Mouse (Mus musculus) hindbrain, embryonic 14.5 days (tissue): ENCODE results near the gene Oca2. TPM values are rescaled to one million over a fixed set of nuclear protein-coding genes. Genes with fewer than 3 reads are reported as not detected.

ENCODE experiments used
- ATAC-seq: fragments of 200-750 bp; cut with Nextera tagmentation; 2 replicates; pipeline ENCODE4 v1.8.0; 2017; ENCODE audit warnings: moderate number of reproducible peaks, mild to moderate bottlenecking, moderate TSS enrichment, moderate library complexity; ENCODE audit not compliant: low FRiP score
- DNase-seq: peaks from one replicate; pipeline ENCODE4 v3.0.0-alpha.2; 2015; ENCODE audit warnings: low spot score
- H3K27ac ChIP-seq: fragments of 300-500 bp; sonication (generic); 2 replicates; pipeline ENCODE4 v1.5.1; 2014; ENCODE audit warnings: mild to moderate bottlenecking, moderate library complexity
- H3K27me3 ChIP-seq: fragments of 300-500 bp; sonication (generic); 2 replicates; pipeline ENCODE4 v1.6.1; 2014; ENCODE audit warnings: mild to moderate bottlenecking, low read length, mixed read lengths; ENCODE audit not compliant: control insufficient read depth, insufficient read depth
- H3K36me3 ChIP-seq: fragments of 300-500 bp; sonication (generic); replicated peaks from 2 replicates; pipeline ENCODE4 v1.6.1; 2014; ENCODE audit not compliant: control insufficient read depth, insufficient read depth
- H3K4me1 ChIP-seq: fragments of 300-500 bp; sonication (generic); replicated peaks from 2 replicates; pipeline ENCODE4 v1.6.1; 2014; ENCODE audit warnings: antibody characterized with exemption, low read length, mixed read lengths; ENCODE audit not compliant: control insufficient read depth, insufficient read depth
- H3K4me2 ChIP-seq: fragments of 300-500 bp; sonication (generic); replicated peaks from 2 replicates; pipeline ENCODE4 v1.6.1; 2014; ENCODE audit warnings: mild to moderate bottlenecking, moderate library complexity
- H3K4me3 ChIP-seq: fragments of 300-500 bp; sonication (generic); replicated peaks from 2 replicates; pipeline ENCODE4 v1.5.1; 2014; ENCODE audit warnings: mild to moderate bottlenecking, low read length
- H3K9ac ChIP-seq: fragments of 300-500 bp; sonication (generic); 2 replicates; pipeline ENCODE4 v1.6.1; 2014
- H3K9me3 ChIP-seq: fragments of 300-500 bp; sonication (generic); 2 replicates; pipeline ENCODE4 v1.6.1; 2016; ENCODE audit warnings: low read length; ENCODE audit not compliant: control insufficient read depth
- WGBS: fragments of 180-500 bp; shearing (Covaris S2); extraction: QIAGEN DNeasy Blood & Tissue Kit; methylation state at CpG from one replicate; pipeline ENCODE4 v1.1.7; 2014; 5-methylcytosine and 5-hydroxymethylcytosine counted together
- polyA plus RNA-seq: library from polyadenylated mRNA; unstranded; fragments of >200 nt; fragmentation: Nextera tagmentation; extraction: Ambion mirVana; gene quantifications from 2 replicates; pipeline ENCODE4 v1.2.1, GENCODE M21; 2014

Oca2 gene
- 2.1 and 2.2 TPM in 2 replicates for polyA plus RNA-seq

- ATAC-seq (no peak), DNase-seq (no peak)
- Histone ChIP-seq H3K27me3 (no peaks in the 10 kb centered on the region), H3K4me1 (no peaks in the 10 kb centered on the region), H3K4me3 (no peak within 1 kb of the TSS), H3K9ac (no peak within 1 kb of the TSS), H3K9me3 (no peaks in the 10 kb centered on the region), H3K36me3 (0 out of 2 replicates have a peak, but pooled peaks cover 1% of the 10 kb centered on the region), H3K27ac (no peak within 1 kb of the TSS), H3K4me2 (no peak within 1 kb of the TSS)
- WGBS, result 44% methylated on average over 3 of the region's 3 CpGs
Measured at GRCm38 (mm10) chr7:56239543-56239942, at the start of gene Oca2. Gene Oca2 (plus strand): TSS chr7:56239760.

- Histone ChIP-seq H3K36me3 (peaks cover 79% of the 10 kb centered on the region), H3K27ac (no peak overlapping the region), H3K9ac (no peak overlapping the region), H3K9me3 (no peaks in the 10 kb centered on the region), H3K4me3 (no peak overlapping the region), H3K27me3 (no peaks in the 10 kb centered on the region), H3K4me2 (no peak overlapping the region), H3K4me1 (no peaks in the 10 kb centered on the region)
- 95% methylated on average over 6 of the region's 6 CpGs for WGBS
- DNase-seq, result no peak
- no peak for ATAC-seq
Measured at GRCm38 (mm10) chr7:56191041-56191440, 48.5 kb upstream of the Oca2 start.

- Histone ChIP-seq H3K27me3 (no peaks in the 10 kb centered on the region), H3K9me3 (no peaks in the 10 kb centered on the region), H3K4me2 (no peak overlapping the region), H3K36me3 (peaks cover 81% of the 10 kb centered on the region), H3K4me3 (no peak overlapping the region), H3K4me1 (no peaks in the 10 kb centered on the region), H3K9ac (no peak overlapping the region), H3K27ac (no peak overlapping the region)
- DNase-seq (no peak), ATAC-seq (no peak)
- 73% methylated on average over 4 of the region's 4 CpGs for WGBS
Measured at GRCm38 (mm10) chr7:56191661-56192060, 47.9 kb upstream of the Oca2 start.

GRCm38 (mm10) chr7:56201483-56202218 lies 37.9 kb upstream of the Oca2 start:
- H3K9me3 ChIP-seq, result no peaks in the 10 kb centered on the region
- H3K4me2 ChIP-seq, result no peak overlapping the region
- no peaks in the 10 kb centered on the region for H3K4me1 ChIP-seq
- ATAC-seq, result no peak
- no peak overlapping the region for H3K9ac ChIP-seq
- H3K27ac ChIP-seq, result no peak overlapping the region
- DNase-seq, result no peak
- H3K36me3 ChIP-seq, result peaks cover 89% of the 10 kb centered on the region
- no peak overlapping the region for H3K4me3 ChIP-seq
- WGBS, result 96% methylated on average over 10 of the region's 10 CpGs
- no peaks in the 10 kb centered on the region for H3K27me3 ChIP-seq

- Histone ChIP-seq H3K4me3 (no peak overlapping the region), H3K27ac (no peak overlapping the region), H3K36me3 (peaks cover 86% of the 10 kb centered on the region), H3K9ac (no peak overlapping the region), H3K4me2 (no peak overlapping the region), H3K9me3 (no peaks in the 10 kb centered on the region), H3K27me3 (no peaks in the 10 kb centered on the region), H3K4me1 (no peaks in the 10 kb centered on the region)
- 93% methylated on average over 3 of the region's 3 CpGs for WGBS
- ATAC-seq (no peak), DNase-seq (no peak)
Measured at GRCm38 (mm10) chr7:56202843-56203242, 36.7 kb upstream of the Oca2 start.

- 100% methylated on average over 2 of the region's 2 CpGs for WGBS
- DNase-seq (no peak), ATAC-seq (no peak)
- H3K27me3 ChIP-seq, result no peaks in the 10 kb centered on the region
- no peak overlapping the region for H3K4me3 ChIP-seq
- H3K4me2 ChIP-seq, result no peak overlapping the region
- H3K36me3 ChIP-seq, result peaks cover 86% of the 10 kb centered on the region
- H3K27ac ChIP-seq, result no peak overlapping the region
- H3K9me3 ChIP-seq, result no peaks in the 10 kb centered on the region
- no peaks in the 10 kb centered on the region for H3K4me1 ChIP-seq
- H3K9ac ChIP-seq, result no peak overlapping the region
Measured at GRCm38 (mm10) chr7:56203286-56203685, 36.3 kb upstream of the Oca2 start.

- no peaks in the 10 kb centered on the region for H3K9me3 ChIP-seq
- ATAC-seq, result no peak
- no peak overlapping the region for H3K4me2 ChIP-seq
- peaks cover 91% of the 10 kb centered on the region for H3K36me3 ChIP-seq
- no peak overlapping the region for H3K27ac ChIP-seq
- DNase-seq, result no peak
- 50% methylated on average over 3 of the region's 3 CpGs for WGBS
- no peaks in the 10 kb centered on the region for H3K4me1 ChIP-seq
- H3K4me3 ChIP-seq, result no peak overlapping the region
- no peaks in the 10 kb centered on the region for H3K27me3 ChIP-seq
- no peak overlapping the region for H3K9ac ChIP-seq
Measured at GRCm38 (mm10) chr7:56204877-56205276, 34.7 kb upstream of the Oca2 start.

- WGBS, result 90% methylated on average over 6 of the region's 6 CpGs
- H3K4me1 ChIP-seq, result no peaks in the 10 kb centered on the region
- DNase-seq (no peak), ATAC-seq (no peak)
- H3K4me2 ChIP-seq, result no peak overlapping the region
- H3K36me3 ChIP-seq, result peaks cover 99% of the 10 kb centered on the region
- no peak overlapping the region for H3K9ac ChIP-seq
- H3K27me3 ChIP-seq, result no peaks in the 10 kb centered on the region
- H3K27ac ChIP-seq, result no peak overlapping the region
- no peaks in the 10 kb centered on the region for H3K9me3 ChIP-seq
- H3K4me3 ChIP-seq, result no peak overlapping the region
Measured at GRCm38 (mm10) chr7:56220811-56221210, 18.7 kb upstream of the Oca2 start.

GRCm38 (mm10) chr7:56235794-56236423 lies 3.7 kb upstream of the Oca2 start:
- H3K27me3 ChIP-seq, result no peaks in the 10 kb centered on the region
- no peaks in the 10 kb centered on the region for H3K9me3 ChIP-seq
- H3K4me2 ChIP-seq, result no peak overlapping the region
- no peak overlapping the region for H3K27ac ChIP-seq
- no peaks in the 10 kb centered on the region for H3K4me1 ChIP-seq
- H3K4me3 ChIP-seq, result no peak overlapping the region
- peaks cover 34% of the 10 kb centered on the region for H3K36me3 ChIP-seq
- WGBS, result 40% methylated on average over 5 of the region's 5 CpGs
- DNase-seq (no peak), ATAC-seq (no peak)
- H3K9ac ChIP-seq, result no peak overlapping the region
